Mouse (Mus musculus) Patski (cell line): Measurements from ENCODE around the gene Soga1. TPM values are rescaled to one million over a fixed set of nuclear protein-coding genes. Genes with fewer than 3 reads are reported as not detected.

Source experiments
- ATAC-seq: fragments of 100-300 bp; one replicate; pipeline ENCODE4 v1.8.0; 2021
- CTCF ChIA-PET: fragments of 350-600 bp; sonication (Branson Sonifier 250); formaldehyde crosslinking; loops from one replicate; lab custom pipeline; 2022; ENCODE audit warnings: inconsistent platforms; lab: Charles Lee
- POLR2A ChIA-PET: fragments of 350-600 bp; sonication (Branson Sonifier 250); formaldehyde crosslinking; loops from one replicate; lab custom pipeline; 2022; ENCODE audit warnings: antibody characterized with exemption, inconsistent platforms; lab: Charles Lee
- DNase-seq: peaks from one replicate; pipeline ENCODE4 v3.0.0-alpha.2; 2011; ENCODE audit warnings: low read depth, low spot score
- H3K27me3 ChIP-seq: fragments of 371-371 bp; one replicate; pipeline ENCODE4 v1.5.1; 2021
- CTCF ChIP-seq: fragments of 100-300 bp; IDR thresholded peaks from one replicate; pipeline ENCODE4 v1.5.1; 2021
- in situ Hi-C: fragments of 300-500 bp; cut with MboI; formaldehyde crosslinking; loops from 3 replicates; pipeline ENCODE4 v1.11.1; 2018; ENCODE audit warnings: low pct_unique_long_range_greater_than_20kb, mixed read lengths
- polyA plus RNA-seq: library from polyadenylated mRNA; unstranded; gene quantifications from one replicate; pipeline ENCODE4 v1.2.3, GENCODE M21; 2021

The Soga1 gene
- polyA plus RNA-seq, 1 experiment from 2014 or later: 35.3 TPM

- DNase-seq: no peak
- TF ChIP-seq CTCF: no peak
- ATAC-seq: no peak
- in situ Hi-C loops: no loop called here
- ChIA-PET POLR2A (interaction anchor here (0.6 kb wide), 1 partner anchor 1169 kb away, joined by 3 read pairs; no protein-coding TSS in a partner anchor), CTCF (no interaction called here)
- H3K27me3 ChIP-seq: no peaks in the 10 kb centered on the region
Observed at GRCm38 (mm10) chr2:157043987-157044386, 35.1 kb downstream of the Soga1 start.

DNA sequence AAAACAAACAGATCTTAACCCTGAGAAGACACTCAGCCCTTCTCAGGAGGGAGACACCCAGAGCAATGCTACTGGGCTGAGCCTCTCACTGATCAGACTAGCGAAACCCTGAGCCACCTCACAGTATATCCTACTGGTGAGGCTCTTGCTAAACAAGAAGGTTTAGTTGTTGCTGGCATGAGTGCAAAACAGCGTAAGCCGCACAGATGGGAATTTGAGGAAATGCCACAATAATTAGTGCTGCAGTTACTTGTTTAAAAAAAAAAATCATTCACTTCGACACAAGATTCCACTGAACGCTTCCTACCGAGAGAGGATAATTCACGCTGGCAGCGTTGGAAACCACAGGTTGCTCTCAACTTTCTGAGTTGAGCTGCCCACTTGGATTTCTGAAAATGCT, 35.5 kb downstream of the Soga1 start:
- TF ChIP-seq CTCF: no peak
- in situ Hi-C loops: no loop called here
- POLR2A ChIA-PET: no interaction called here
- DNase-seq (no peak), ATAC-seq (no peak)
- CTCF ChIA-PET: no interaction called here
- H3K27me3 ChIP-seq: no peaks in the 10 kb centered on the region

- no peak for ATAC-seq
- in situ Hi-C loops: no loop called here
- TF ChIP-seq CTCF: no peak
- POLR2A ChIA-PET: interaction anchor here (1.5 kb wide), 1 partner anchor 51 kb away, joined by 3 read pairs; no protein-coding TSS in a partner anchor
- H3K27me3 ChIP-seq: no peaks in the 10 kb centered on the region
- no peak for DNase-seq
- CTCF ChIA-PET: interaction anchor here (1.8 kb wide), 1 partner anchor 11 kb away, joined by 4 read pairs; no protein-coding TSS in a partner anchor
Observed at GRCm38 (mm10) chr2:157041421-157041820, 37.6 kb downstream of the Soga1 start.

- DNase-seq (no peak), ATAC-seq (no peak)
- in situ Hi-C loops: no loop called here
- CTCF ChIA-PET: interaction anchor here (0.9 to 1.8 kb wide), 2 partner anchors 10 to 15 kb away, joined by 3 to 4 read pairs; no protein-coding TSS in a partner anchor
- no peaks in the 10 kb centered on the region for H3K27me3 ChIP-seq
- POLR2A ChIA-PET: interaction anchor here (1.5 kb wide), 1 partner anchor 52 kb away, joined by 3 read pairs; no protein-coding TSS in a partner anchor
- TF ChIP-seq CTCF: no peak
Observed at GRCm38 (mm10) chr2:157040649-157041046, 38.4 kb downstream of the Soga1 start.

GRCm38 (mm10) chr2:157039900-157040648, 39.0 kb downstream of the Soga1 start:
- in situ Hi-C loops: no loop called here
- no peak for TF ChIP-seq CTCF
- no peaks in the 10 kb centered on the region for H3K27me3 ChIP-seq
- POLR2A ChIA-PET: interaction anchor here (1.5 kb wide), 1 partner anchor 53 kb away, joined by 3 read pairs; no protein-coding TSS in a partner anchor
- no peak for DNase-seq
- CTCF ChIA-PET: interaction anchor here (0.6 to 1.8 kb wide), 3 partner anchors 10 to 94 kb away, joined by 3 to 4 read pairs (median 3); no protein-coding TSS in a partner anchor
- ATAC-seq: no peak

- ChIA-PET POLR2A (no interaction called here), CTCF (interaction anchor here (1.4 to 1.6 kb wide), 2 partner anchors 9 to 16 kb away, joined by 3 to 4 read pairs; no protein-coding TSS in a partner anchor)
Observed at GRCm38 (mm10) chr2:157037303-157037702, 41.8 kb downstream of the Soga1 start.

DNA sequence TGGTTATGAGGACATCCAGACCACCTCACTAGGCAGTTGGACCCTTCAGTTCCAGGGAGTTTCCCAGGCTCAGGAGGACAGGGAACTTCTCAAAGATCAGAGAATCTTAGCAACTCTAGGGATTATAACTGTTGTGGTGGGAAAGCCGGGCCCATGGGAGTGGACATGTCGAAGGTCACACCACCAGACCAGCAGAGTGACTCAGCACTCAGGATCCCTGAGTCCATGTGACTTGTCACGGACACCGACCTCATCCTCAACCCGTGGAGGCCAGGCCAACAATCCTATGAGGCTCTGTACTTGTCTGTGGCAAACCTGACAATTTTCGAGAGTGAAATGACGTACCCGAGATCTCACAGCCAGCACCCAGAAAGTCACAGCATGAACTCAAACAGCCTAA, 42.7 kb downstream of the Soga1 start:
- DNase-seq (no peak), ATAC-seq (no peak)
- ChIA-PET CTCF (interaction anchor here (1.4 kb wide), 1 partner anchor 17 kb away, joined by 4 read pairs; no protein-coding TSS in a partner anchor), POLR2A (interaction anchor here (0.6 kb wide), 1 partner anchor 43 kb away, joined by 3 read pairs; the partner anchor contains the start of gene Soga1)
- TF ChIP-seq CTCF: no peak
- no peaks in the 10 kb centered on the region for H3K27me3 ChIP-seq
- in situ Hi-C loops: no loop called here

More at GRCm38 (mm10) chr2:157037303-157037702, 41.8 kb downstream of the Soga1 start:
- H3K27me3 ChIP-seq: no peaks in the 10 kb centered on the region
- in situ Hi-C loops: no loop called here
- DNase-seq: no peak
- no peak for ATAC-seq
- no peak for TF ChIP-seq CTCF

GRCm38 (mm10) chr2:157035371-157035770, 43.7 kb downstream of the Soga1 start:
- no peak for TF ChIP-seq CTCF
- DNase-seq (no peak), ATAC-seq (no peak)
- ChIA-PET CTCF (no interaction called here), POLR2A (no interaction called here)
- no peaks in the 10 kb centered on the region for H3K27me3 ChIP-seq
- in situ Hi-C loops: no loop called here

DNA sequence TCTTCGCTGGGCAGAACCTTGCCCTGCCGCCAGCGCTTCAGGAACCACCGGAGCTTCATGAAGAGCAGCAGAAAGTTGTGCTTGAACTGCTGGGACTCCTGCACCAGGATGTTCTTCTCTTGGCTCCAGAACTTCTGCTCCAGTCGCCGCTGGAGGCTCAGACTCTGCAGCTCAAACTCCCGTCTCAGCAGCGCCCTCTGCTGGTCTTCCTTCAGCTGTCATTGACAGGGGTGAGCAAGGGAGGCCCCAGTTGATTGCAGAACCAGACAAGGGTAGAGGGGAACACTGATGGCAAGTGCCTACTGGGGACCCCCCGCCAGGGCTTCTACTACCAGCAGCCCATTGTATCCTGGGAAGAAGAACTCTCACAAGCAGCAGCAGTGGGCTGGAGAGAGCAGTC, 48.2 kb downstream of the Soga1 start:
- ChIA-PET CTCF (interaction anchor here (0.7 to 1.7 kb wide), 8 partner anchors 8 to 225 kb away, joined by 3 to 7 read pairs (median 4); no protein-coding TSS in a partner anchor), POLR2A (no interaction called here)
- DNase-seq (no peak), ATAC-seq (no peak)
- in situ Hi-C loops: no loop called here
- H3K27me3 ChIP-seq: no peaks in the 10 kb centered on the region
- no peak for TF ChIP-seq CTCF

DNA sequence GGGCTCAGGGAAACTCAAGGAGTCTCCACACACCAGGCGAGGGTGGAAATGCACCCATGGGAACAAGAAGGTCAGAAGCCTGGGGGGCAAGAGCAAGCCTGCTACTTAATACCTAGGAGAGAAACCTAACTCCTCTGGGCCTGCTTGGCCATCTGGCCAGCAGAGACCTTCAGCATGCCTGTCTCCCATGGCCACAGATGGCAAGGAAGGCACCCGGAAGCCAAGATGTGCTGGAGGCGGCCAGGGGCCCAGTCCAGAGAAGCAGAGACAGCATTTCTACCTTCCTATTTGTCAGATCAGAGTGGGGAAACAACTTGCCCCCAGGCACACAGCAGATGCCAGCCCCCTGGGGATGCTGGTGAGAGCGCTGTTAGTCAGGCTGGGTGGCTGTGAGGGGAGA, 50.8 kb downstream of the Soga1 start:
- H3K27me3 ChIP-seq: no peaks in the 10 kb centered on the region
- TF ChIP-seq CTCF: no peak
- DNase-seq (no peak), ATAC-seq (no peak)
- in situ Hi-C loops: no loop called here
- ChIA-PET CTCF (no interaction called here), POLR2A (no interaction called here)
